Mouse (Mus musculus) heart, adult 8-10 months (tissue): ENCODE results near the gene Catsper4. TPM values are rescaled to one million over a fixed set of nuclear protein-coding genes. Genes with fewer than 3 reads are reported as not detected.
A peak's percentile ranks its signal among the peaks of the same experiment; 100 is the strongest.

Experiments
- DNase-seq: peaks from one replicate; pipeline ENCODE4 v3.0.0; 2022; ENCODE audit warnings: low spot score
- total RNA-seq, 4 experiments: library from RNA; stranded (reverse); gene quantifications; 2 replicates each; pipeline ENCODE4 v1.2.4; 2022

Catsper4 gene
- total RNA-seq, 4 experiments from 2014 or later, result 0.14 TPM; not detected in 3

DNA sequence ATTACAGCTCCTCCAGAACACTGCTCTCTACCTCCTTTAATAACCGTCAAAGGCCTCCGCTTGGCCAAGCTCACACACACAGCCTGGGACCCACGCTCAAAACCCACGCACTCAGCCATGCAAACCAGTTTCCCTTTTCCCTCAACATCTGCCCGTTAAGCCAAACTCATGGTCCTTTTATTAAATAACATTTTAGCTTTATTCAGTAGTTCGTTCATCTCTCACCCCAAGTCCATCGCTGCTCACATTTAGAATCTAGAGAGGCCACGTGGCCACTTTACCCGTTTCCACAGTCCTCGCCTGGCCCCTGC is 23.7 kb upstream of the Catsper4 start:
- no peak for DNase-seq

DNA sequence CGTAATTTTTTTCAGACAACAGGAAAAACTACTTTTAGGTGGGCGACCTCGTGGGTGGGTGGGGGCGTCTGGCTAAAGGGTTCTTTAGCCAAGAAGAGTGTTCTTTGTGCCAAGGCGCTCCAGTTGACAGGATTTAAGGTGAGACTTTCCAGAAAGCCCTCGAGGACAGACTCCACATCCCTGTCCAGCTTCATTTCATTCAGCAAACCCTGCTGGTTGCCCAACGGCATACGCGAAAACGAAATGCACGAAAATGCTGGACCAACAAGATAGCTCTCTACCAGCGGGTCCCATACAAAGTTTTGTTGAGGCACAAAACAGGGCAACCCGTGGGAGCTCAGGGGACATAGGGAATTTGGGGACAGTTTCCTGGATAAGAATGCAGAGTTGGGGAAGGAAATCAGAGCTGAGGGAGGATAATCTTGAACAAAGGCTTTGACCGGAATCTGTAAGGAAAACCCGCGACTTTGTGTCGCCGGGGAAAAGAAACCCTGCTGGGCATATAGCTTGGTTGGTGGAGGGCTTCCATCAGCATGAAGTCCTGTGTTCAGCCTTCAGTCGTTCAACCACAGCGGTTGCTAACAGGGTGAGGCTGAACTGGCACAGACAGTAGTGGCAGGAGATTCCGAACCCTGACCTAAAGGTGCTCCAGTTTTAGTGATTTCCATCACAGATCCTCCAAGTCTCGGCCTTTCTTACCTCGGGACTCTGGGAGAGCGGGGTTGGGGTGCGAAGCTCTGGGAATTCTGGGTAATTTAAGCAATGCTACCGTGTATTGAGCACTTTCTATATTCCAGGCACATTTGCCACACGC is 23.1 kb upstream of the Catsper4 start:
- DNase-seq, result no peak

DNA sequence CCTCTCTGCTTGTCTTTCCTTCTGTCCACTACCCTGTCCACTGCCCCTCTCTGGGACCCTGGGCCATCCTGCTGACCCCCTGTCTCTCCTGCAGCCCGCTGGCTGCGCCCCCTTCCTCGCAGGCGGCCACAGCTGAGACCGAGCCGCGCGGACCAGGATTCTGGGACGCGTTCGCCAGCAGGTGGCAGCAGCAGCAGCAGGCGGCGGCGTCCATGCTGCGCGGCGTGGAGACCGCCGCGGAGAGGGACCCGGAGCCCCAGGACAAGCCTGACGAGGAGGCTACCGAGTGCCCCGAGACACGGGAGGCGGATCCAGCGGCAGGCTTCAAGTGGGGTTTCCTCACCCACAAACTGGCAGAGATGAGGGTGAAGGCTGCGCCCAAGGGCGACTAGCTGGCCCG is 22.5 kb upstream of the Catsper4 start:
- peak; percentile 56 for DNase-seq

- no peak for DNase-seq
Observed at GRCm38 (mm10) chr4:134246719-134247258, 19.6 kb upstream of the Catsper4 start, which contains the start of gene Gm30191. Gene Gm30191, plus strand, starts transcription at chr4:134246935.

DNA sequence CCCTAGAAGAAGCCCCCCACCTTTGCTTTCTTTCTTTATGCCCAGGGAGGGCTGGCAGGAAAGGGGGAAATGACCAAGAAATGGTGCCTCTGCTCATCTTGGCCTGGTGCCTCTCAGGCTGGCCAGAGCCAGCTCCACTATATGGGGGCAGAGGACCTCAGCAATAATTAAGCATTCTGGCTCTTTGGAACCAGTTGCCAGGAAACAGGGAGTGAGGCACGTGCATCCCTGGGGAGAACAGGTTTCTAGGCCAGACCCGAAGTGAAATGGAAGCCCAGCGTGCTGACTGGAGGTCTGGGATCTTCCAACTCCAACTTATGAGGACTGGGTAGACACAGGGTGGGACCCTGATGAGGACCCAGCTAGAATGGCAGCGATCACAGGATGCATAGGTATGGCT is 19.1 kb upstream of the Catsper4 start:
- DNase-seq, result no peak

DNA sequence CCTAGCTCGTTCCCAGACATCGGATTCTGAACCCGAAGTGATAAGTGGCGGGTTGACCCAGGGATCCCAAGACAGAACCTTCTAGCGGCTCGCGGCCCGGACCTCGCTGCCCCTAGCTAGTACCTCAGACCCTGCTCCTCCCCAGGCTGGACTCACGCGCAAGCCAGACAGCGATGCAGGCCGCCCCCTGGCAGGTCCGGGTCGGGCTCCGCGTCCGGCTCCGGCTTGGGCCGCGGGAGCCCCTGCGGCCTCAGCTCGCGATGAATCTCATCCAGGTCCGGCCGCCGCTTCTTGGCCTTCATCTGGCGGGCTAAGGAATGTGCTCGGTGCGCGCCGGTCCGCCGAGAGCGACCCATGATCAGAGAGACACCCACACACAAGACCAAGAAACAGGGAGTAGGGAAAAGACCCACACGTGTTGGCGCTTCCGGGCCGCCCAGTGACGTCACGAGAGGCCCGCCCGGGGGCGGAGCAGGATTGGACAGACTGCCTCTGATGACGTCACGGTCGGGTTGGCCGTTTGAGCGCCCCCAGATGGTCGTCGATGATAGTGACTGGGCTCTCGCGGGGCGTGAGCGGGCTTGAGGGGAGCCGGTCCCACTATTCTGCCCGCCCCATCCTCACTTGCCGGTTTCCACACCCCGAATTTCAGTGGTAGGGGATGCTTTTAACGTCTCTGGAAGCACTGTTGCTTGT is 18.1 kb upstream of the Catsper4 start, which contains the start of gene Zfp593:
Gene Zfp593, minus strand, starts transcription at position 445 of the 696 bp plus-strand sequence.
- peak; percentile 93 for DNase-seq

DNA sequence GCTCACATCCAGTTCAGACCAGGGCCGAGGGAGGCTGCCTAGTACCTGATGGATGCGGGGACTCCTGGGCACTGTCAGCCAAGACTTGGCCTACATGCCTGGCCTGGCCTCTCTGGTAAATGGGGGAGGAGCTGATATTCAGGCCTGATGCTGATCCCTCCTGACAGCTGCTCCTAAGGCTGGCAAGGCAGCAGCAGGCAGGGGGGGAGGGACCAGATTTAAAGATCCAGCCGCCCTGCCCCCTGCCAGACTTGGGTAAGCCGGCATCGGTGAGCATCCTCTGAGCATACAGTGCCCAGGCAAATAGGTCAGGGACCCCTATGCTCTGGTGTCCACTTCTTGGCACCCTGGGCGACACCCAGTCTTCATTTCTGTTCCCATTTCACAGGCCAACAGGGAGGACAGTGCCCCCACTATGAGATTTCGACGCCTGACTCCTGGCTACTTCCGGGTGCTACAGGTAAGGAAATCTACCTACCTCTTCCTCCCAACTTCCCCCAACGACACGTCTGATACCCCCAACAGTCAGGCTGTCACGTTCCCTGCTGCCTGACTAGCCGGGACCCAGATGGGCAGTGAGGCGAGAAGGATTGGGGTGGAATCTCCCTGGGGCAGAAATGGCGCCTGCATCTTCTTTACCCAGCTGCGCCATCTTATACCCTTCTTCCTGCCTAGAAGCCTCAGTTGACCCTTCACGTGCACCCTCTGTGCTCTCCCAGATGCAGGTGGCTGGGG is 16.5 kb upstream of the Catsper4 start, which contains the start of gene E130218I03Rik:
Gene E130218I03Rik, plus strand, starts transcription at position 147 of the 735 bp plus-strand sequence.
- no peak for DNase-seq

DNA sequence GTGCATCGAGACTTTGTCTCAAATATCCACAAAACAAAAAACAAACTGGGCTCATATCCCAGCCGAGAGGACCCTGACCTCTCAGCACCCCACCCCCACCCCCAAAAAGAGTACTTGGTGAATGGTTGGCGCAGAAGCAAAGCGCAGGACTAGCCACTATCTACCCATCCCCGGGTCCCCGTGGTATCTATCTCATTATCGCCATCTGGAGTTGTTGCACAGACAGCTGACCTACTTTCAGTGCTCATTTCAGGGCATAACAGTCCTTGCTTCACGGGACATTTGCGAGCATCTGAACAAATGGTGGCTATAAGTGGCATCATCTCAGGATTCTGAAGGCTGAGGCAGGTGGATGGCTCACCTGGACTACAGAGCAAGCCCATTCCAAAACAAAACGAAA is 11.5 kb upstream of the Catsper4 start:
- DNase-seq, result no peak

DNA sequence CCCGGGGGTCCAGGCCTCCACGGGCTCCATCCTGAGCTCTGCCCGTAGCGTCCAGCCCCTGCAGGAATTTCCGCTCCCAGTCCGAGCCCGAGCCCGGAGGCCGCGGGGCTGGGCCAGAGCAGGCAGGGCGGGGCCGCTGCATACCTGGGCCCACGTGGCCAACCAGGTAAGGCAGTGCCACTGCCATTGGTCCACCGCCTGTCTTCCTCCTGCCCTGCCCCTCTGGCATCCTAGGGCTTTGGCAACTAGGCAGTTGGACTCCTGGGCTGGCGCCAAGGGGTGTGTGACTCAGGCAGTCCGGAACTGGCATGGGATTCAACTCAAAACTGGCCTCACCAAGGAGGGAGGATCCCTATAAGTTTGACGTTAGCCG is 11.1 kb upstream of the Catsper4 start, which contains the start of gene Cnksr1:
Gene Cnksr1, minus strand, starts transcription at position 121 of the 373 bp plus-strand sequence.
- DNase-seq, result peak; percentile 61

DNA sequence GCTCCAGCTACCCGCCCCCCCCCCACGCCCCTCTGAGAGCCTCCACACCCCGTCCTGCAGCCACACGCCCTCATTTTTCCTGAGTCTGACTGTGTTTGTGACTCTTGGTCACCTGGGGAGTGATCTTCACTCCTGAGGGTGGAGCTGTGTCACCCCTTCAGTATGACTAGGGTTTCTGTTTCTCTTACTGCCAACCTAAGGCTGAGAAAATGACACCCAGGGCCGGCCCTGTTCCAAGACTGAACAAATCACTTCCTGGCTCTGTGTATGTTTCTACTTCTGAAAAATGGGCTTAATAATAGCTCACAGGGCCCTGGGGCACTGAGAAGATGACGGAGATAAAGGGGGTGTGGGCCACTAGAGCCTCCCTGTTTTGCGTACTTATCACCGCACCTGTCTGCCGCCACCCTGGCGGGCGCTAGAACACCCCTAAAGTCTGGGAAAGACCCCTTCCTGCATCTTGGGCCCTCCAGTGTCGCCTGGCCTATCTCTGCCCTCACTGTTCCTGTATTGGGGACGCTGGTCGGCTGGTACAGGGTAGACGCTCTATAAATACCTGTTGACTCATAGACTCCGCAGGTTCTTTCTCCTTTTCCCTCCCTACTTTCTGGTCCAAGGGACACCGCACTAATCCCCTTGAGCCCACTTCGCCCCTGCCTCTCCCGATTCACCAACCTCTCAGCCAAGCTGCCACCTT is 10.5 kb upstream of the Catsper4 start:
- DNase-seq, result no peak

DNA sequence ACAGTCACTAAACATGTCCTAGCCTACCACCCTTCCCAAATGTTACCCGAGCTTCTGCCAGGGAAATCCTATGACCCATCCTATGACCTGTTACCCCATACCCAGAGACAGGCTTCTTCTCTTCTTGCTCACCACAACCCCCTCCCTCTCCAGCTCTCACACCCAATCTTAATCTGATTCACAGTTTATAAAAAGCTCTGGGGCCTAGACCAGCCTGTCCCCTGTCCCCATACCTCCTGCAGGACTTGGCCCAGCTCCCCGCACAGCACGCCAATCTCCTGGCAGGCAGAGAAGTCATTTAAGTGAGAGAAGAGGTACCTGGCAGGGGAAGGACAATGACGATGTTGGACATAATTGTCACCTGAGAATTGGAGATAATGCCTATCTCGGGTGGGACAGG is 7.7 kb upstream of the Catsper4 start:
- DNase-seq, result peak; percentile 41

DNA sequence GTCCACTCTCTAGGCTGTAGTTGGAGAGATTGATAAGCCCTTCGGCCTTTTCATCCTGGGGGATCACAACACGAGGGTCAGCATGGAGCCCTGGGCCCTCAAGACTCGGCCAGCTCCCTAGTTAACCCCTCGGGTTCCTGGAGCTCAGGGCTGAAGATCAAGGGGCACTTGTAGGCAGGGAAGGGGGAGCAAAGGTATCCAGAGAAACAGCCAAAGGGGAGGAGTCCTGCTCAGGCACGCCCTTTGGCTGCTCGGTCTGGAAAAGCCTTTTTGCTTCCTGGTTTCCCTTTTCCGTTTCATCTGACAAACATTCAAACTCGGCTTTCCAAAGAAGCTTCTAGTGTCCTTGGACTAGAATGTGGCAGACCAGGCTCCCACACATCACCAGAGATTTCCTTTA is 3.2 kb upstream of the Catsper4 start:
- DNase-seq, result no peak

GRCm38 (mm10) chr4:134222793-134223600 is 4.2 kb downstream of the Catsper4 start:
- no peak for DNase-seq

DNA sequence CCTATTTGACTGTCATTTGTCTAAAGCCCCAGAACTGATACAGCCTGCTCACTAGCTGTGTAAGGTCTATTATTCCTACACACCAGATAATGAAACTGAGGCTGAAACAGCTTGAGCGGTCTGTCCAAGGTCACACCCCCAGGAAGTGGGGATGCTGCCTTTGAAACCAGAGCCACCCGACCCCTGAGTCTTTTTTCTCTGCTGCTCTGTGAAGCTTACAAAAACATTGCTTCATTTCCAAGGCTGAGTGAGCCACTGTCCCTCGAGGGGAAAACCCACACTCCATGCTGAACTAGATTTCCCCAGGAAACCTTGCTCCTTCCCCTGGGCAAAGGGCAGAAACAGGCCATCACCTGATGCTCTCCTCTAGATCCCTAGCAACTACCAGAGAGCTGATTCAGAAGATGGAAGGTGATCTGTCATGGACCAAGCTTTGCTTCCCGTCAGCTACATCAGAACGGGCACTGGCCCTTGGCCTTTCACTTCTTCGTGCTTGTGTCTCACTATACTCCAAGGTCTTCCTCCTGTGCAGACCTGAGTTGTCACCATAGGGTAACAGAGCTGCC is 20.6 kb downstream of the Catsper4 start:
- no peak for DNase-seq

DNA sequence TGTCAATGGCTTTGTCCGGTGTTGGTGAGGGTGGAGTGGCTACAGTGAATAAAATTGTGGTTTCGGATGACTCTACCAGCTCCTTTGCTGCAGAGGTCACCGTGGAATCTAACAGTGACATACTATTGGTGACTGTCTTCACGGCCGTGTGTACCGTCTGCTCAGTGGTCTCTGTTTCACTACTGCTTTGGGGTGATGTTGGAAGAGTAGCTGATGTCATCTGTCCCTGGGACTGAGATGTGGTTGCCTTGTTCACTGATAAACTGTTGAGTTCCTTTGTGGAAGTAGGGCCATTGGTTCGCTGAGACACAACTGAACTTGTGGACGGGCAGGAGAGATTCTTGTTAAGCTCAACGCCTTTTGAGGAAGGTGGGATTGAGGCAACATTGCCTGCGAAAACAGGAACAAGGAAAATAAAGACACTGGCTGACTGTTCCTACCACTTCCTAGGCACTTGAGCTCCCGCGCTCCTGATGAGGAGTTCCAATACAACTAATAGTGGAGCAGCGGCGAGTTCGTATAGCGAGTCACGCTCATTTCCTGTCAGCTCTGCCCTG is 23.8 kb downstream of the Catsper4 start:
- no peak for DNase-seq

GRCm38 (mm10) chr4:134202904-134203303 is 24.3 kb downstream of the Catsper4 start, which contains the start of gene Gm7534:
Gene Gm7534, minus strand, starts transcription at chr4:134203004.
- DNase-seq, result no peak

DNA sequence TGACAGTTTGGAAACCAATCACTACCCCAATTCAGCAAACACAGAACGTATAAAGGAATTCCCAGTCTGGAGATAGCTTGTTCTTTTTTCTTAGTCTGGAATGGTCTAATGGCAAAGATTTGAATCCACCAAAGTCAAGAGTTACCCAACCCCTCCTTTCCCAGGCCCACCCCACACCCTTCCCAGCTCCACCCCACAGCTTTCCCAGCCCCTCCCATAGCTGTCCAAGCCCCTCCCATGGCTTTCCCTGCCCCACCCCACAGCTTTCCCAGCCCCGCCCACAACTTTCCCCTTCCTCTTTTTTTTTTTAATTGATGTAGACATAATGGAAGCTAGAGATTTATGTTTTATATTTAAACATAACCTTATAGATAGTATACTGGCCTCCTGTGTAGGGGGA is 27.8 kb downstream of the Catsper4 start:
- DNase-seq, result no peak

- DNase-seq, result no peak
Observed at GRCm38 (mm10) chr4:134186268-134186667, 40.9 kb downstream of the Catsper4 start.

- no peak for DNase-seq
Observed at GRCm38 (mm10) chr4:134185569-134185968, 41.6 kb downstream of the Catsper4 start.

DNA sequence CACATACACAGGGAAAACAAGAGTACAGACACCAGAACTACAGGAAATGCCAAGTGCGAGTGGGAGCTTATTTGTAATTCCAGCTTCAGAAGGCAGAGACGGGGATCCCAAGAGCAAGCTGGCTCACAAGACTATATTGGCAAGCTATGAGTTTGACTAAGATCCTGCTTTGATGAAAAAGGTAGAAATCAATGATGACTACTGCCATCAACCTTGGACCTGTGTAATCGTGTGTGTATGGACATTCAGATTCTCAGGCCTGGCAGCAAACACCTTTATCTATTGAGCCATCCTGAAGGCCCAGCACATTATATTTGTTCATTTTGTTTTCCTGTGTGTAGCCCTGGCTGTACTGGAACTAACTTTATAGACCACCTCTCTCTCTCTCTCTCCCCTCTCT is 43.5 kb downstream of the Catsper4 start:
- no peak for DNase-seq
